Mouse (Mus musculus) small intestine, adult 10 weeks (tissue): Measurements from ENCODE around the gene Btbd35f2. TPM values are rescaled to one million over a fixed set of nuclear protein-coding genes. Genes with fewer than 3 reads are reported as not detected.

Experiments
- polyA plus RNA-seq: library from polyadenylated mRNA; stranded (reverse); fragments of 350-450 nt; fragmentation: Illumina TruSeq; extraction: RNeasy Lipid Tissue Mini Kit (QIAGEN cat#74804); gene quantifications from one replicate; pipeline ENCODE4 v1.2.3, GENCODE M21; 2014; ENCODE audit warnings: low replicate concordance

The Btbd35f2 gene
- polyA plus RNA-seq: not detected

GRCm38 (mm10) chrX:32278094-32278493 is at the start of gene Btbd35f2:
Gene Btbd35f2, plus strand, starts transcription at chrX:32278394.

Other genes starting within 250 kb of the Btbd35f2 start
- not detected for gene Btbd35f22, start 230.6 kb upstream of the Btbd35f2 start, polyA plus RNA-seq